Mouse (Mus musculus) embryonic fibroblast, embryonic 13.5 days (primary cell): ENCODE results near the gene 2010003K11Rik.

ENCODE experiments used
- CTCF ChIP-seq: IDR thresholded peaks from 2 replicates; pipeline ENCODE4 v1.5.1; 2011; ENCODE audit warnings: mild to moderate bottlenecking, control low read depth, low read length, moderate library complexity, borderline replicate concordance; ENCODE audit not compliant: insufficient read depth
- POLR2A ChIP-seq: IDR thresholded peaks from 2 replicates; pipeline ENCODE4 v1.6.1; 2011; ENCODE audit warnings: low read depth, mild to moderate bottlenecking, control low read depth, low read length, moderate library complexity

- no peak for TF ChIP-seq POLR2A
- TF ChIP-seq CTCF: no peak
Measured at GRCm38 (mm10) chr19:4545841-4546240, 47.5 kb upstream of the 2010003K11Rik start.
